Mouse (Mus musculus) midbrain, postnatal 0 days (tissue): ENCODE data around the gene Tet3. TPM values are rescaled to one million over a fixed set of nuclear protein-coding genes. Genes with fewer than 3 reads are reported as not detected.
A peak's percentile ranks its signal among the peaks of the same experiment; 100 is the strongest.

Experiments used
- ATAC-seq: fragments of 200-750 bp; cut with Nextera tagmentation; 2 replicates; pipeline ENCODE4 v1.8.0; 2017; ENCODE audit warnings: moderate number of reproducible peaks, mild to moderate bottlenecking, moderate TSS enrichment, moderate library complexity; ENCODE audit not compliant: low FRiP score
- DNase-seq: peaks from one replicate; pipeline ENCODE4 v3.0.0-alpha.2; 2015; ENCODE audit warnings: low spot score
- H3K27ac ChIP-seq: fragments of 300-500 bp; sonication (generic); 2 replicates; pipeline ENCODE4 v1.5.1; 2014; ENCODE audit warnings: low read depth, mild to moderate bottlenecking, low read length, mixed read lengths
- H3K27me3 ChIP-seq: fragments of 300-500 bp; sonication (generic); 2 replicates; pipeline ENCODE4 v1.6.1; 2014; ENCODE audit warnings: low read length, control low read depth, mixed read lengths; ENCODE audit not compliant: insufficient read depth
- H3K36me3 ChIP-seq: fragments of 300-500 bp; sonication (generic); 2 replicates; pipeline ENCODE4 v1.6.1; 2014; ENCODE audit warnings: low read length, control low read depth, mixed read lengths; ENCODE audit not compliant: insufficient read depth
- H3K4me1 ChIP-seq: fragments of 300-500 bp; sonication (generic); 2 replicates; pipeline ENCODE4 v1.6.1; 2014; ENCODE audit warnings: mild to moderate bottlenecking, control low read depth, antibody characterized with exemption, low read length, mixed read lengths; ENCODE audit not compliant: insufficient read depth
- H3K4me2 ChIP-seq: fragments of 300-500 bp; sonication (generic); 2 replicates; pipeline ENCODE4 v1.6.1; 2014; ENCODE audit warnings: low read depth, mild to moderate bottlenecking, low read length, mixed read lengths; ENCODE audit not compliant: poor library complexity, severe bottlenecking
- H3K4me3 ChIP-seq: fragments of 300-500 bp; sonication (generic); 2 replicates; pipeline ENCODE4 v1.5.1; 2014; ENCODE audit warnings: low read depth, mild to moderate bottlenecking, low read length, moderate library complexity
- H3K9ac ChIP-seq: fragments of 300-500 bp; sonication (generic); replicated peaks from 2 replicates; pipeline ENCODE4 v1.6.1; 2014; ENCODE audit warnings: mild to moderate bottlenecking, low read length, moderate library complexity, mixed read lengths; ENCODE audit not compliant: poor library complexity, severe bottlenecking
- H3K9me3 ChIP-seq: fragments of 300-500 bp; sonication (generic); 2 replicates; pipeline ENCODE4 v1.6.1; 2016; ENCODE audit warnings: low read length, control low read depth
- CTCF ChIP-seq: IDR thresholded peaks from 2 replicates; pipeline ENCODE4 v1.5.1; 2016; ENCODE audit warnings: antibody characterized with exemption, mild to moderate bottlenecking
- WGBS: fragments of 180-500 bp; shearing (Covaris S2); extraction: QIAGEN DNeasy Blood & Tissue Kit; methylation state at CpG from one replicate; pipeline ENCODE4 v1.1.7; 2014; 5-methylcytosine and 5-hydroxymethylcytosine counted together
- polyA plus RNA-seq: library from polyadenylated mRNA; unstranded; fragments of >200 nt; fragmentation: Nextera tagmentation; extraction: Ambion mirVana; gene quantifications from 2 replicates; pipeline ENCODE4 v1.2.1, GENCODE M21; 2015
- total RNA-seq: library from RNA; depleted of rRNA; stranded (reverse); fragments of >200 nt; gene quantifications from 2 replicates; pipeline ENCODE4 v1.2.3, GENCODE M21; 2014

Gene Tet3
- total and polyA plus RNA-seq, 2 experiments from 2014 or later: 32.0 to 48.5 TPM

GRCm38 (mm10) chr6:83341387-83341786 is 117.5 kb downstream of the Tet3 start:
- H3K4me1 ChIP-seq: no peaks in the 10 kb centered on the region
- 78% methylated on average over 3 of the region's 3 CpGs for WGBS
- no peaks in the 10 kb centered on the region for H3K27me3 ChIP-seq
- H3K27ac ChIP-seq: no peak overlapping the region
- H3K9me3 ChIP-seq: no peaks in the 10 kb centered on the region
- no peak for DNase-seq
- no peak overlapping the region for H3K9ac ChIP-seq
- no peak overlapping the region for H3K4me3 ChIP-seq
- peaks cover 42% of the 10 kb centered on the region for H3K36me3 ChIP-seq
- no peak for TF ChIP-seq CTCF
- H3K4me2 ChIP-seq: no peak overlapping the region
- ATAC-seq: no peak

GRCm38 (mm10) chr6:83327591-83328190 is 131.2 kb downstream of the Tet3 start:
- no peak overlapping the region for H3K4me2 ChIP-seq
- 85% methylated on average over 3 of the region's 3 CpGs for WGBS

GRCm38 (mm10) chr6:83326761-83327160 is 132.1 kb downstream of the Tet3 start:
- DNase-seq: no peak
- ATAC-seq: no peak
- Histone ChIP-seq H3K4me1 (peaks cover 4% of the 10 kb centered on the region; the same call in 1 of the 2 replicates), H3K27me3 (no peaks in the 10 kb centered on the region), H3K27ac (no peak overlapping the region; the same call in 1 of the 2 replicates), H3K36me3 (peaks cover 10% of the 10 kb centered on the region; the same call in 1 of the 2 replicates), H3K4me2 (peak overlapping the region; percentile 60), H3K9ac (peak overlapping the region; percentile 94), H3K9me3 (no peaks in the 10 kb centered on the region), H3K4me3 (peak overlapping the region; percentile 89)
- no peak for TF ChIP-seq CTCF
- WGBS: 58% methylated on average over 6 of the region's 6 CpGs

More at GRCm38 (mm10) chr6:83327591-83328190, 131.2 kb downstream of the Tet3 start:
- Histone ChIP-seq H3K27me3 (no peaks in the 10 kb centered on the region), H3K36me3 (peaks cover 17% of the 10 kb centered on the region; the same call in 1 of the 2 replicates), H3K9ac (no peak overlapping the region), H3K9me3 (no peaks in the 10 kb centered on the region), H3K4me3 (no peak overlapping the region), H3K27ac (no peak overlapping the region), H3K4me1 (peaks cover 4% of the 10 kb centered on the region; the same call in 1 of the 2 replicates)
- no peak for DNase-seq
- peak; percentile 42 for TF ChIP-seq CTCF
- ATAC-seq: no peak

- H3K4me3 ChIP-seq: peak overlapping the region; percentile 89
- peak overlapping the region; percentile 94 for H3K9ac ChIP-seq
- H3K4me1 ChIP-seq: peaks cover 4% of the 10 kb centered on the region; the same call in 1 of the 2 replicates
- peak overlapping the region; percentile 60 for H3K4me2 ChIP-seq
- peaks cover 9% of the 10 kb centered on the region; the same call in 1 of the 2 replicates for H3K36me3 ChIP-seq
- H3K27ac ChIP-seq: peak overlapping the region; percentile 82
- ATAC-seq (peak; percentile 64; the same call in 1 of the 2 replicates), DNase-seq (no peak)
- no peaks in the 10 kb centered on the region for H3K27me3 ChIP-seq
- 7% methylated on average over 6 of the region's 6 CpGs for WGBS
- TF ChIP-seq CTCF: no peak
- no peaks in the 10 kb centered on the region for H3K9me3 ChIP-seq
Measured at GRCm38 (mm10) chr6:83326394-83326736, 132.5 kb downstream of the Tet3 start.

- Histone ChIP-seq H3K27me3 (no peaks in the 10 kb centered on the region), H3K9ac (peak within 1 kb of the TSS; percentile 94), H3K4me2 (peak within 1 kb of the TSS; percentile 60), H3K9me3 (no peaks in the 10 kb centered on the region), H3K4me3 (peak within 1 kb of the TSS; percentile 89), H3K36me3 (peaks cover 5% of the 10 kb centered on the region; the same call in 1 of the 2 replicates), H3K4me1 (peaks cover 4% of the 10 kb centered on the region; the same call in 1 of the 2 replicates), H3K27ac (peak within 1 kb of the TSS; percentile 82)
- DNase-seq (peak; percentile 96), ATAC-seq (peak; percentile 97)
- 2% methylated on average over 61 of the region's 65 CpGs for WGBS
- peak; percentile 23; the same call in 1 of the 2 replicates for TF ChIP-seq CTCF
Measured at GRCm38 (mm10) chr6:83325525-83326393, 133.1 kb downstream of the Tet3 start, which contains the start of the genes Mthfd2 and Mob1a. TSS of gene Mthfd2 (minus strand) at chr6:83325908. TSS of gene Mob1a (plus strand) at chr6:83326016.
